Mouse (Mus musculus) midbrain, embryonic 15.5 days (tissue): ENCODE data around the gene 4930503B20Rik. TPM values are rescaled to one million over a fixed set of nuclear protein-coding genes. Genes with fewer than 3 reads are reported as not detected.
A peak's percentile ranks its signal among the peaks of the same experiment; 100 is the strongest.

Source experiments
- ATAC-seq: fragments of 200-750 bp; cut with Nextera tagmentation; replicated peaks from 2 replicates; pipeline ENCODE4 v1.8.0; 2017; ENCODE audit warnings: moderate TSS enrichment
- H3K27ac ChIP-seq: fragments of 300-500 bp; sonication (generic); 2 replicates; pipeline ENCODE4 v1.5.1; 2015; ENCODE audit warnings: mild to moderate bottlenecking, inconsistent platforms
- H3K27me3 ChIP-seq: fragments of 300-500 bp; sonication (generic); replicated peaks from 2 replicates; pipeline ENCODE4 v1.6.1; 2015; ENCODE audit warnings: inconsistent platforms
- H3K36me3 ChIP-seq: fragments of 300-500 bp; sonication (generic); replicated peaks from 2 replicates; pipeline ENCODE4 v1.6.1; 2015; ENCODE audit warnings: inconsistent platforms
- H3K4me1 ChIP-seq: fragments of 300-500 bp; sonication (generic); 2 replicates; pipeline ENCODE4 v1.6.1; 2015; ENCODE audit warnings: inconsistent platforms
- H3K4me2 ChIP-seq: fragments of 300-500 bp; sonication (generic); 2 replicates; pipeline ENCODE4 v1.6.1; 2015; ENCODE audit warnings: inconsistent platforms, mild to moderate bottlenecking, moderate library complexity
- H3K4me3 ChIP-seq: fragments of 300-500 bp; sonication (generic); 2 replicates; pipeline ENCODE4 v1.5.1; 2015; ENCODE audit warnings: mild to moderate bottlenecking, inconsistent platforms
- H3K9ac ChIP-seq: fragments of 300-500 bp; sonication (generic); 2 replicates; pipeline ENCODE4 v1.6.1; 2015; ENCODE audit warnings: mild to moderate bottlenecking, inconsistent platforms
- H3K9me3 ChIP-seq: fragments of 300-500 bp; sonication (generic); 2 replicates; pipeline ENCODE4 v1.6.1; 2016; ENCODE audit warnings: inconsistent platforms
- WGBS: fragments of 180-500 bp; shearing (Covaris S2); methylation state at CpG from one replicate; pipeline ENCODE4 v1.1.7; 2015; ENCODE audit warnings: mixed read lengths; 5-methylcytosine and 5-hydroxymethylcytosine counted together
- polyA plus RNA-seq: library from polyadenylated mRNA; unstranded; fragments of >200 nt; fragmentation: Nextera tagmentation; extraction: Ambion mirVana; gene quantifications from 2 replicates; pipeline ENCODE4 v1.2.1, GENCODE M21; 2015

The 4930503B20Rik gene
- polyA plus RNA-seq = not detected in 2 replicates

- Histone ChIP-seq H3K27me3 (no peaks in the 10 kb centered on the region), H3K27ac (no peak within 1 kb of the TSS), H3K4me3 (no peak within 1 kb of the TSS), H3K4me1 (no peaks in the 10 kb centered on the region), H3K9me3 (no peaks in the 10 kb centered on the region), H3K4me2 (no peak within 1 kb of the TSS), H3K9ac (no peak within 1 kb of the TSS), H3K36me3 (no peaks in the 10 kb centered on the region)
- no peak for ATAC-seq
- 89% methylated on average over 3 of the region's 3 CpGs for WGBS
Measured at GRCm38 (mm10) chr3:146651217-146651616, at the start of gene 4930503B20Rik. Gene 4930503B20Rik (minus strand): TSS chr3:146651317.

GRCm38 (mm10) chr3:146700051-146700450, 48.9 kb upstream of the 4930503B20Rik start:
- H3K9me3 ChIP-seq = no peaks in the 10 kb centered on the region
- no peaks in the 10 kb centered on the region for H3K36me3 ChIP-seq
- H3K27me3 ChIP-seq = no peaks in the 10 kb centered on the region
- no peak for ATAC-seq
- H3K4me3 ChIP-seq = no peak overlapping the region
- no peaks in the 10 kb centered on the region for H3K4me1 ChIP-seq
- no peak overlapping the region for H3K4me2 ChIP-seq
- no peak overlapping the region for H3K27ac ChIP-seq
- H3K9ac ChIP-seq = no peak overlapping the region
- 88% methylated on average over 11 of the region's 11 CpGs for WGBS

GRCm38 (mm10) chr3:146698982-146699381, 47.9 kb upstream of the 4930503B20Rik start:
- Histone ChIP-seq H3K4me2 (no peak overlapping the region), H3K4me3 (no peak overlapping the region), H3K4me1 (no peaks in the 10 kb centered on the region), H3K9me3 (no peaks in the 10 kb centered on the region), H3K27me3 (no peaks in the 10 kb centered on the region), H3K36me3 (no peaks in the 10 kb centered on the region), H3K9ac (no peak overlapping the region), H3K27ac (peak overlapping the region; percentile 16; the same call in 1 of the 2 replicates)
- ATAC-seq = no peak
- 55% methylated on average over 11 of the region's 11 CpGs for WGBS

- Histone ChIP-seq H3K27ac (no peak overlapping the region), H3K4me1 (no peaks in the 10 kb centered on the region), H3K9me3 (no peaks in the 10 kb centered on the region), H3K36me3 (no peaks in the 10 kb centered on the region), H3K9ac (no peak overlapping the region), H3K27me3 (no peaks in the 10 kb centered on the region), H3K4me2 (no peak overlapping the region), H3K4me3 (no peak overlapping the region)
- WGBS = 87% methylated on average over 5 of the region's 5 CpGs
- no peak for ATAC-seq
Measured at GRCm38 (mm10) chr3:146692547-146692946, 41.4 kb upstream of the 4930503B20Rik start.

GRCm38 (mm10) chr3:146687121-146687725, 36.1 kb upstream of the 4930503B20Rik start:
- H3K9me3 ChIP-seq = no peaks in the 10 kb centered on the region
- H3K27me3 ChIP-seq = 0 out of 2 replicates have a peak, but pooled peaks cover 3% of the 10 kb centered on the region
- ATAC-seq = no peak
- H3K27ac ChIP-seq = no peak overlapping the region
- H3K36me3 ChIP-seq = no peaks in the 10 kb centered on the region
- no peak overlapping the region for H3K9ac ChIP-seq
- H3K4me3 ChIP-seq = no peak overlapping the region
- no peak overlapping the region for H3K4me2 ChIP-seq
- WGBS = 83% methylated on average over 4 of the region's 4 CpGs
- peaks cover 11% of the 10 kb centered on the region for H3K4me1 ChIP-seq

- peaks cover 17% of the 10 kb centered on the region for H3K4me1 ChIP-seq
- no peak overlapping the region for H3K27ac ChIP-seq
- WGBS = 94% methylated on average over 8 of the region's 8 CpGs
- H3K4me2 ChIP-seq = no peak overlapping the region
- H3K4me3 ChIP-seq = no peak overlapping the region
- H3K9ac ChIP-seq = no peak overlapping the region
- H3K9me3 ChIP-seq = no peaks in the 10 kb centered on the region
- H3K27me3 ChIP-seq = 0 out of 2 replicates have a peak, but pooled peaks cover 3% of the 10 kb centered on the region
- no peaks in the 10 kb centered on the region for H3K36me3 ChIP-seq
- ATAC-seq = no peak
Measured at GRCm38 (mm10) chr3:146686428-146686827, 35.3 kb upstream of the 4930503B20Rik start.

GRCm38 (mm10) chr3:146684811-146685675, 33.9 kb upstream of the 4930503B20Rik start, which contains the start of gene Samd13:
Gene Samd13 (minus strand): TSS chr3:146685592.
- Histone ChIP-seq H3K4me1 (peaks cover 17% of the 10 kb centered on the region), H3K27me3 (0 out of 2 replicates have a peak, but pooled peaks cover 3% of the 10 kb centered on the region), H3K9me3 (no peaks in the 10 kb centered on the region), H3K9ac (peak within 1 kb of the TSS; percentile 31; the same call in 1 of the 2 replicates), H3K36me3 (no peaks in the 10 kb centered on the region), H3K27ac (no peak within 1 kb of the TSS), H3K4me2 (peak within 1 kb of the TSS; percentile 70), H3K4me3 (peak within 1 kb of the TSS; percentile 48)
- 3% methylated on average over 50 of the region's 50 CpGs for WGBS
- peak; percentile 95 for ATAC-seq

- Histone ChIP-seq H3K27me3 (0 out of 2 replicates have a peak, but pooled peaks cover 3% of the 10 kb centered on the region), H3K4me2 (no peak overlapping the region; the same call in 1 of the 2 replicates), H3K27ac (no peak overlapping the region), H3K4me3 (no peak overlapping the region), H3K36me3 (no peaks in the 10 kb centered on the region), H3K4me1 (peaks cover 17% of the 10 kb centered on the region), H3K9ac (no peak overlapping the region), H3K9me3 (no peaks in the 10 kb centered on the region)
- ATAC-seq = no peak
- WGBS = 78% methylated on average over 2 of the region's 2 CpGs
Measured at GRCm38 (mm10) chr3:146683095-146683494, 32.0 kb upstream of the 4930503B20Rik start.

- H3K36me3 ChIP-seq = no peaks in the 10 kb centered on the region
- WGBS = 34% methylated on average over 13 of the region's 13 CpGs
- H3K9me3 ChIP-seq = no peaks in the 10 kb centered on the region
- H3K4me2 ChIP-seq = peak overlapping the region; percentile 52
- H3K27me3 ChIP-seq = 0 out of 2 replicates have a peak, but pooled peaks cover 3% of the 10 kb centered on the region
- peak overlapping the region; percentile 30 for H3K4me3 ChIP-seq
- H3K27ac ChIP-seq = peak overlapping the region; percentile 61
- peaks cover 17% of the 10 kb centered on the region for H3K4me1 ChIP-seq
- ATAC-seq = no peak
- H3K9ac ChIP-seq = peak overlapping the region; percentile 20; the same call in 1 of the 2 replicates
Measured at GRCm38 (mm10) chr3:146682140-146682651, 31.1 kb upstream of the 4930503B20Rik start.

- no peak for ATAC-seq
- H3K9ac ChIP-seq = no peak overlapping the region
- no peaks in the 10 kb centered on the region for H3K9me3 ChIP-seq
Measured at GRCm38 (mm10) chr3:146681696-146682095, 30.6 kb upstream of the 4930503B20Rik start.

GRCm38 (mm10) chr3:146680625-146681024, 29.5 kb upstream of the 4930503B20Rik start:
- 89% methylated on average over 13 of the region's 13 CpGs for WGBS
- H3K4me3 ChIP-seq = no peak overlapping the region

More at GRCm38 (mm10) chr3:146681696-146682095, 30.6 kb upstream of the 4930503B20Rik start:
- 65% methylated on average over 8 of the region's 8 CpGs for WGBS
- Histone ChIP-seq H3K27me3 (0 out of 2 replicates have a peak, but pooled peaks cover 3% of the 10 kb centered on the region), H3K4me3 (peak overlapping the region; percentile 30), H3K27ac (0 out of 2 replicates have a peak overlapping the region, but pooled peaks have one; percentile 61), H3K36me3 (no peaks in the 10 kb centered on the region), H3K4me1 (peaks cover 17% of the 10 kb centered on the region), H3K4me2 (peak overlapping the region; percentile 52)

GRCm38 (mm10) chr3:146679646-146680045, 28.5 kb upstream of the 4930503B20Rik start:
- no peak overlapping the region for H3K4me2 ChIP-seq
- no peak overlapping the region for H3K4me3 ChIP-seq
- H3K27ac ChIP-seq = no peak overlapping the region
- H3K36me3 ChIP-seq = no peaks in the 10 kb centered on the region
- no peak overlapping the region for H3K9ac ChIP-seq
- no peak for ATAC-seq
- 94% methylated on average over 16 of the region's 16 CpGs for WGBS
- no peaks in the 10 kb centered on the region for H3K9me3 ChIP-seq
- H3K4me1 ChIP-seq = peaks cover 10% of the 10 kb centered on the region
- 0 out of 2 replicates have a peak, but pooled peaks cover 3% of the 10 kb centered on the region for H3K27me3 ChIP-seq

More at GRCm38 (mm10) chr3:146680625-146681024, 29.5 kb upstream of the 4930503B20Rik start:
- Histone ChIP-seq H3K36me3 (no peaks in the 10 kb centered on the region), H3K4me1 (peaks cover 16% of the 10 kb centered on the region), H3K9me3 (no peaks in the 10 kb centered on the region), H3K27me3 (0 out of 2 replicates have a peak, but pooled peaks cover 3% of the 10 kb centered on the region), H3K9ac (no peak overlapping the region), H3K4me2 (no peak overlapping the region), H3K27ac (no peak overlapping the region)
- no peak for ATAC-seq
